Mouse (Mus musculus): ENCODE measurements around the gene Gpr19. TPM values are rescaled to one million over a fixed set of nuclear protein-coding genes. Genes with fewer than 3 reads are reported as not detected.

Gpr19 gene
- polyA plus RNA-seq, 1 experiment from 2014 or later: 42.4 TPM

DNA sequence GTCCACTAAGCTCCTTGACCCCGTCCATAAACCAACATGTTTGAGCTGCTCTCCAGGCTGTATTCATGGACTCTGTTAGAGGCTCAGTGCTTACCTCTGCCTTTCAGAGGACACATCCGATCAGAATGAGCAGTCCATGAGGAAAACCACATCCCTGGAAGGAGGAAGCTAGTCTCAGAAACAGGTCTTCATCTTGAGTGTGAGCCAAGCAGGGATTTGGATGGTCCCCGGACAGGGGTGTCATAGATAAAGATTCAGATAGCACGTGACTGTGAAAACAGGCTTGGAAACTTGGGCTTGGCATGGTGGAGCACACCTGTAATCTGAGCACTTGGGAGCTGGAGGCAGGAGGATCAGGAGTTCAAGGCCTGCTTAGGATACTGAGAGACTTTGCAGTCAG lies 31.5 kb upstream of the Gpr19 start:
- peaks cover 47% of the 10 kb centered on the region for H3K4me1 ChIP-seq
- H3K9me3 ChIP-seq: no peaks in the 10 kb centered on the region
- no peaks in the 10 kb centered on the region for H3K27me3 ChIP-seq
- H3K4me3 ChIP-seq: peak overlapping the region; percentile 58
- H3K4me2 ChIP-seq (replicated peaks): peak overlapping the region; percentile 89
- 43% methylated on average over 4 of the region's 4 CpGs for WGBS
- H3K27ac ChIP-seq (replicated peaks): no peak overlapping the region
- no peak for ATAC-seq (ENCODE audit: low FRiP score, low read depth)
- H3K9ac ChIP-seq (replicated peaks): peak overlapping the region; percentile 64
- H3K36me3 ChIP-seq: no peaks in the 10 kb centered on the region

- Histone ChIP-seq H3K4me1 (peaks cover 51% of the 10 kb centered on the region), H3K27ac (replicated peaks) (peak overlapping the region; percentile 99)
Observed at GRCm38 (mm10) chr6:134928889-134929310, 30.5 kb upstream of the Gpr19 start.

DNA sequence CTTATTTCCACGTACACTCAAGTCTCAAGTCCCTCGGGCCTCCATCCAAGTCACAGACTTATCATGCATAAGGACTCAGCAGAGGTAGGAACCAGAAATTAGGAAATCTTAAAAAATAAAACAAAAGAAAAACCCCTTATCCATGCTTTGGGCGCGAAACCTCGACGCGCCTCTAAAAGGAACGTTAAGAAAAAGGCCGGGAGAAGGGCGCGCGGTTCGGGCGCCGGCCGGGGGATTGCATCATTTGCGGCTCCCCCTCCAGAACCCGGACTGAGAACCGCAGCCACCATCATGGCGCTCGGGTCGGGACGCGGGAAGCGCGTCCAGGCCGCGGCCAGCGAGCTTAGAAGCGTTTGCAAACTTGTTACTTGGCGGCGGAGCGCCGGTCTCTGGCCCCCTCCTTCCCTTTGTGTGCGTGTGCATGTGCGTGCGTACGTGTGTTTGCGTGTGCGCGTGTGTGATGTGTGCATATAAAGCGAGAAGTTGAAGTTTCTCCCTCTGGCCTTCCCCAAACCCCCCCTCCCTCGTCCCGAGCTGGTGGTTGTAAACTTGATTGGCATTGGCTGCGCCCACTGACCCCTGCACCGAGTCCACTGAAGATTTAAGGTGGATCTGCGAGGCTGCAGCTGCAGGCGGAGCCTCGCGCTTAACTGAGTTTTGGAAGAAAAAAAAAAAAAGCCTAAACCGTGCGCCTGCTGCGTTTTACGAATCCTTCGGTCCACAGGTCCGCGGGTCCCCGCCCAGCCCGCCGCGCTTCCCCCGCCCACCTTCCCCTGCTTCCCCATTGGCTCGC lies 29.9 kb upstream of the Gpr19 start:
- Histone ChIP-seq H3K27me3 (no peaks in the 10 kb centered on the region), H3K4me2 (replicated peaks) (peak overlapping the region; percentile 89), H3K27ac (replicated peaks) (peak overlapping the region; percentile 99), H3K4me3 (peak overlapping the region; percentile 58), H3K9me3 (no peaks in the 10 kb centered on the region), H3K9ac (replicated peaks) (peak overlapping the region; percentile 75), H3K36me3 (no peaks in the 10 kb centered on the region), H3K4me1 (peaks cover 57% of the 10 kb centered on the region)
- ATAC-seq (ENCODE audit: low FRiP score, low read depth): peak; percentile 91
- under 1% methylated on average over 63 of the region's 63 CpGs for WGBS

More at GRCm38 (mm10) chr6:134928889-134929310, 30.5 kb upstream of the Gpr19 start:
- H3K9ac ChIP-seq (replicated peaks): peak overlapping the region; percentile 64
- H3K36me3 ChIP-seq: no peaks in the 10 kb centered on the region
- peak; percentile 32 for ATAC-seq (ENCODE audit: low FRiP score, low read depth)
- H3K27me3 ChIP-seq: no peaks in the 10 kb centered on the region
- H3K4me2 ChIP-seq (replicated peaks): peak overlapping the region; percentile 89
- WGBS: under 1% methylated on average over 15 of the region's 15 CpGs
- peak overlapping the region; percentile 58 for H3K4me3 ChIP-seq
- H3K9me3 ChIP-seq: no peaks in the 10 kb centered on the region

DNA sequence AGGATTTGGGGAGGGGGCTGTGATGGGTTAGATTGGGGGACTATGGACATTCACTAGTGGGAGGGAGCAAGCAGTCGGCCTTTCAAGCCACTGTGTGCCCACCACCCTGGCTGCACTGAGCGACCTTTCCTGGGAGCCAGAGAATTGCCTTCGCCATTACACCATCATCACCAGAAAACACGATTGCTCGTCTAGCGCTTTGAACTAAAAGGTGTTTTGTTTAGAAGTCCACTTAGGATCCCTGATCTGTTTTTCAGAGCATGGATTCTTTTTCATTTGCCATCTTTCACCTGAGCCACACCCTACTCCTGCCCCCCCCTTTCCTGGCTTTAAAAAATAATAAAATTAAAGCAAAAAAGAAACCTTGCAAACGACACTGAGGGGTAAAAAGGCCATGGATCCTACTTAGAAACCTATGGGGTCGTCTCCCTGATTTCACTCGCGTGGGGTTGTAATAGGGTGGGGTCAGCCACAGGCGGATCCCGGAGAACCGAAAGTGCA lies 29.3 kb upstream of the Gpr19 start:
- Histone ChIP-seq H3K27ac (replicated peaks) (peak overlapping the region; percentile 99), H3K36me3 (no peaks in the 10 kb centered on the region), H3K4me3 (peak overlapping the region; percentile 58), H3K9me3 (no peaks in the 10 kb centered on the region), H3K9ac (replicated peaks) (peak overlapping the region; percentile 75), H3K4me2 (replicated peaks) (peak overlapping the region; percentile 89), H3K4me1 (peaks cover 55% of the 10 kb centered on the region), H3K27me3 (no peaks in the 10 kb centered on the region)
- under 1% methylated on average over 13 of the region's 13 CpGs for WGBS
- peak; percentile 8; the same call in 1 of the 2 replicates for ATAC-seq (ENCODE audit: low FRiP score, low read depth)

DNA sequence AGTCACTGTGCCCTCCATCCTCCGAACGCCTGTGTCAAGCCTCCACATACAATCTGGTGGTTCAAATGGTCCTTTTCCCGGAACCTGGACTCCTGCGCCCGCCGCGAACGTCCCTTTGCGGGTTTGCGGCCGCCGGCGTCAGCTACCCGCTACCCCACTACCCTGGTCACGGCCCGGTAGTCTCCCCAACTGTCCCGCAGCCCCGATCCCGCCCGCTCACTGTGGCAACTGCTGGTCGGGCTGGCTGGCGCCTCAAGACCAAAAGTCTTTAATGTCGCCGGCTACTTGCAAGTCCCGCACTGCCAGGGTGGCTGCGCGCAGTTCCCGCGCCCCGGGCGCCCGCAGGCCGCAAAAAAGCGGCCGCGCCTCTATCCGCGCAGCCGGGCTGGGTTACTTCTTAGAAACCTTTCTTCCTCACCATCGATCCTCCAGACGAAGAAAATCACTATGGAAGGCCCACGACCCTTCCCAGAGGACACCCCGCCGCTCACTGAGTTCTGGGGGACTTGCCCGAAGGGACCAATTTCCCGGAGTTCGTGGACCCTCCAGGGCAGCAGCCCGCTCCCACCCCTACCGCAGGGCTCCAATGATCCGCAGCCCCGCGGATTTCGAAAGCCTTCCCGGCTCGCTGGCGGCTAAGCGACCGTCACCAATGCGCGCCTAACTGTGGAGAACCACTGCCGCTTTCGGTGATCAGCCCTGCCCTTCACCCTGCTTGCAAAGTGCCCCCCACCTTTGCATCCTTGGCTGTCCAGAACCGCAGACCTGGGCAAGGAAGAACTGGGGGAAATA lies 28.6 kb upstream of the Gpr19 start:
- Histone ChIP-seq H3K27ac (replicated peaks) (peak overlapping the region; percentile 99), H3K4me2 (replicated peaks) (peak overlapping the region; percentile 89), H3K4me3 (peak overlapping the region; percentile 58), H3K4me1 (peaks cover 58% of the 10 kb centered on the region), H3K9me3 (no peaks in the 10 kb centered on the region), H3K9ac (replicated peaks) (peak overlapping the region; percentile 75), H3K27me3 (no peaks in the 10 kb centered on the region), H3K36me3 (no peaks in the 10 kb centered on the region)
- under 1% methylated on average over 63 of the region's 63 CpGs for WGBS
- ATAC-seq (ENCODE audit: low FRiP score, low read depth): peak; percentile 35

DNA sequence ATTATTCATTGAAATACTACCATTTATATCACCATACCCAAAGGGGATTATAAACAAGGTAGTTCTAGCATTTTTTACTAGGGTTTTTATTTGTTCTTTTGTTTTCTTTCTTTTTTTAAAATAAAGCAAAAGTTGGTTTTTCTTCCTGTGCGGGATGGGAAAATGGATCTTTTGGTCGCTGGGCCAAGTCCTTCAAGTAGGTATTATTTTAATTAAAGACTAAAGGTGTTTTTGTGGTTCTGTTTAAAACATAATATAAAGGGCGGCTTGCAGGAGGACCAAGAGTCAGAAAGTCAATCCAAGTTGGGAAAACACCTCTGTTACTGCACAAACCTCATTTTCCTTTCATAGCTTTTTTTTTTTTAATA lies 27.9 kb upstream of the Gpr19 start:
- no peaks in the 10 kb centered on the region for H3K9me3 ChIP-seq
- no peaks in the 10 kb centered on the region for H3K27me3 ChIP-seq
- H3K9ac ChIP-seq (replicated peaks): peak overlapping the region; percentile 75
- 13% methylated on average over 3 of the region's 3 CpGs for WGBS
- no peak for ATAC-seq (ENCODE audit: low FRiP score, low read depth)
- H3K4me1 ChIP-seq: peaks cover 60% of the 10 kb centered on the region
- peak overlapping the region; percentile 58 for H3K4me3 ChIP-seq
- H3K4me2 ChIP-seq (replicated peaks): peak overlapping the region; percentile 89
- H3K27ac ChIP-seq (replicated peaks): peak overlapping the region; percentile 99
- H3K36me3 ChIP-seq: no peaks in the 10 kb centered on the region

DNA sequence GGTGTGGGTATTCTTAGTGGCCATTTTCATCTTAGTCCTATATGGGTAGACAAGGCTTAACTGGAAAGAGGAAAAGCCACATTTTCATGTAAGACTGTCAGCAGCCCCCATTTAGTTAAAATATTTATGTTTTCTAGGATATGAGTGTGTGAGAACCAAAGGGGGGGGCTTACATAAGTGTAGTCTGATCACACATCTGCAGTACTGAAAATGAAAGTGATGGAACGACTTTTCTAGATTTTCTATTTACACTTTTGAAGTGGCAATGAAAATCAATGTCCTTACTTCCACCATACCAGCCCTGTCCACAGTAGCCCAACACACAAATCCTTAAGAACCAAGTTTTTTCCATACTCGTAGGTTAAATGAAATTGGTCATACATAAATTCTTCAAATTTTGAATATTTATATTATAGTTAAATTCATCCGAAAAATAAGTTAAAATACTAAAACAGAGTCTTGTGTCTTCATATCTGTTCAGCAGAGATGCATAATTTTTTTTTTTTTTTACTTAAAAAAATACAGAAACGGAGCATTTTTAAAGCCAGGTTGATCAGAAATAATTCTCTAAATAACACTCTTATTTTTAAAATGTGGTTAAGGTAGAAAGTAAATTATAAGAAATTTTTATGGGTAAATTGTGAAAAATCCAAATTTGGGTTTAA lies 27.4 kb upstream of the Gpr19 start:
- Histone ChIP-seq H3K4me2 (replicated peaks) (peak overlapping the region; percentile 34), H3K9ac (replicated peaks) (0 out of 2 replicates have a peak overlapping the region, but pooled peaks have one; percentile 7), H3K9me3 (no peaks in the 10 kb centered on the region), H3K4me1 (peaks cover 54% of the 10 kb centered on the region), H3K36me3 (no peaks in the 10 kb centered on the region), H3K4me3 (no peak overlapping the region), H3K27ac (replicated peaks) (no peak overlapping the region), H3K27me3 (no peaks in the 10 kb centered on the region)
- WGBS: 58% methylated on average over 4 of the region's 4 CpGs
- no peak for ATAC-seq (ENCODE audit: low FRiP score, low read depth)

- H3K9me3 ChIP-seq: no peaks in the 10 kb centered on the region
- peak overlapping the region; percentile 91; the same call in 1 of the 2 replicates for H3K4me2 ChIP-seq (replicated peaks)
- H3K4me1 ChIP-seq: peaks cover 48% of the 10 kb centered on the region
- 73% methylated on average over 3 of the region's 3 CpGs for WGBS
- ATAC-seq (ENCODE audit: low FRiP score, low read depth): no peak
- no peaks in the 10 kb centered on the region for H3K36me3 ChIP-seq
- no peaks in the 10 kb centered on the region for H3K27me3 ChIP-seq
- H3K4me3 ChIP-seq: no peak overlapping the region
- no peak overlapping the region for H3K9ac ChIP-seq (replicated peaks)
- no peak overlapping the region for H3K27ac ChIP-seq (replicated peaks)
Observed at GRCm38 (mm10) chr6:134924262-134924661, 25.9 kb upstream of the Gpr19 start.

GRCm38 (mm10) chr6:134923670-134924069 lies 25.3 kb upstream of the Gpr19 start:
- 81% methylated on average over 4 of the region's 4 CpGs for WGBS
- Histone ChIP-seq H3K4me3 (peak overlapping the region; percentile 20), H3K9ac (replicated peaks) (no peak overlapping the region; the same call in 1 of the 2 replicates), H3K36me3 (no peaks in the 10 kb centered on the region), H3K4me2 (replicated peaks) (peak overlapping the region; percentile 91), H3K9me3 (no peaks in the 10 kb centered on the region), H3K27ac (replicated peaks) (no peak overlapping the region), H3K4me1 (peaks cover 51% of the 10 kb centered on the region), H3K27me3 (no peaks in the 10 kb centered on the region)
- no peak for ATAC-seq (ENCODE audit: low FRiP score, low read depth)

- Histone ChIP-seq H3K4me2 (replicated peaks) (peak overlapping the region; percentile 91), H3K27me3 (peaks cover 4% of the 10 kb centered on the region), H3K36me3 (no peaks in the 10 kb centered on the region), H3K4me3 (peak overlapping the region; percentile 95), H3K4me1 (peaks cover 51% of the 10 kb centered on the region), H3K9ac (replicated peaks) (peak overlapping the region; percentile 93), H3K27ac (replicated peaks) (0 out of 2 replicates have a peak overlapping the region, but pooled peaks have one; percentile 97), H3K9me3 (no peaks in the 10 kb centered on the region)
- WGBS: 43% methylated on average over 9 of the region's 9 CpGs
- ATAC-seq (ENCODE audit: low FRiP score, low read depth): no peak
Observed at GRCm38 (mm10) chr6:134922511-134923195, 24.3 kb upstream of the Gpr19 start.
